ENCODE assay signal across 8 mouse cellular contexts in the genomic region with DNA sequence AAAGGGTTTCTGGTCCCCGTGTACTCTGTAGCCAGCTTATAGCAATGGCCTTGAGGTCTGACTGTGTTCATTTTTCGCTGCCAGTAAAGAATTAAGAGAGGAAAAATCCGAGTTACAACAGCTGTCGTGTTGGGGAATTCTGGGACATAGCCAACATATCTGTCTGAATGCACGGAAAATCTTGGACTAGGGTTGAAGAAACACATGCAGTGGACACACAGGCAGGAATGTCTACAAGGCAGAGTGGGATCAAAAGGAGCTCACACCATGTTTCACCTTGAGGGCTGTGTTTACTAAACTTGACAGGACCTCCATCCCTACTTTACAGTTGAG. TPM values are rescaled to one million over a fixed set of nuclear protein-coding genes. Genes with fewer than 3 reads are reported as not detected.
DNase-seq lines count a peak whose midpoint lies in the region; ATAC-seq and TF ChIP-seq lines count a peak whose summit lies in the region.

No protein-coding gene starts in this region.

- H3K4me3 ChIP-seq in layer of hippocampus, adult 2 months, result peak overlapping the region; percentile 62
- H3K4me3 ChIP-seq in embryonic facial prominence, embryonic 12.5 days, result peak overlapping the region; percentile 56
- peak overlapping the region; percentile 55 for H3K4me3 ChIP-seq in hindbrain, postnatal 0 days (ENCODE audit: low read length)
- H3K4me3 ChIP-seq in midbrain, postnatal 0 days (ENCODE audit: low read depth, low read length), result peak overlapping the region; percentile 57

- H3K4me2 ChIP-seq in embryonic facial prominence, embryonic 12.5 days (replicated peaks), result peak overlapping the region; percentile 56
- H3K4me2 ChIP-seq in hindbrain, postnatal 0 days (ENCODE audit: low read depth, low read length), result peak overlapping the region; percentile 56
- H3K4me2 ChIP-seq in midbrain, postnatal 0 days (ENCODE audit: low read depth, low read length, poor library complexity, severe bottlenecking), result peak overlapping the region; percentile 56

- H3K9me3 ChIP-seq in embryonic facial prominence, embryonic 12.5 days, result no peaks in the 10 kb centered on the region
- H3K9me3 ChIP-seq in hindbrain, postnatal 0 days (ENCODE audit: low read length), result no peaks in the 10 kb centered on the region
- no peaks in the 10 kb centered on the region for H3K9me3 ChIP-seq in midbrain, postnatal 0 days (ENCODE audit: low read length)

- 31% methylated on average over 5 of the region's 5 CpGs for WGBS in embryonic facial prominence, embryonic 12.5 days
- WGBS in hindbrain, postnatal 0 days, result 20% methylated on average over 5 of the region's 5 CpGs
- 25% methylated on average over 5 of the region's 5 CpGs for WGBS in midbrain, postnatal 0 days

- no peak overlapping the region for H3K27ac ChIP-seq in layer of hippocampus, adult 2 months
- no peak overlapping the region for H3K27ac ChIP-seq in embryonic facial prominence, embryonic 12.5 days
- peak overlapping the region; percentile 58; the same call in 1 of the 2 replicates for H3K27ac ChIP-seq in hindbrain, postnatal 0 days
- H3K27ac ChIP-seq in midbrain, postnatal 0 days (ENCODE audit: low read depth, low read length), result no peak overlapping the region

- no peaks in the 10 kb centered on the region for H3K4me1 ChIP-seq in embryonic facial prominence, embryonic 12.5 days
- H3K4me1 ChIP-seq in hindbrain, postnatal 0 days (ENCODE audit: insufficient read depth, low read length), result no peaks in the 10 kb centered on the region
- H3K4me1 ChIP-seq in midbrain, postnatal 0 days (ENCODE audit: insufficient read depth, low read length), result no peaks in the 10 kb centered on the region

- no peak for TF ChIP-seq CTCF in layer of hippocampus, adult 2 months (conservative IDR thresholded peaks at IDR 0.05)
- no peak for TF ChIP-seq CTCF in hindbrain, postnatal 0 days (IDR thresholded peaks at IDR 0.05; ENCODE audit: low read depth)
- no peak for TF ChIP-seq CTCF in midbrain, postnatal 0 days (IDR thresholded peaks at IDR 0.05)

- ATAC-seq in embryonic facial prominence, embryonic 12.5 days (ENCODE audit: insufficient number of reproducible peaks, insufficient read depth, low FRiP score, low TSS enrichment), result no peak
- ATAC-seq in hindbrain, postnatal 0 days, result no peak; the same call in 1 of the 2 replicates
- no peak for ATAC-seq in midbrain, postnatal 0 days (ENCODE audit: low FRiP score)
- no peak for ATAC-seq in cerebellum, adult (ENCODE audit: insufficient number of reproducible peaks, low FRiP score, low TSS enrichment)

- 0 out of 2 replicates have a peak, but pooled peaks cover 3% of the 10 kb centered on the region for H3K36me3 ChIP-seq in embryonic facial prominence, embryonic 12.5 days
- no peaks in the 10 kb centered on the region for H3K36me3 ChIP-seq in hindbrain, postnatal 0 days (ENCODE audit: insufficient read depth, low read length)
- no peaks in the 10 kb centered on the region for H3K36me3 ChIP-seq in midbrain, postnatal 0 days (ENCODE audit: insufficient read depth, low read length)

- DNase-seq in layer of hippocampus, adult 2 months (ENCODE audit: low spot score in 2 of 2), result no peak
- no peak for DNase-seq in layer of hippocampus, postnatal 10 days (ENCODE audit: low spot score in 2 of 2)
- peak; percentile 21 for DNase-seq in hindbrain, postnatal 0 days (ENCODE audit: low spot score)
- peak; percentile 1 for DNase-seq in midbrain, postnatal 0 days (ENCODE audit: low spot score)
- no peak for DNase-seq in ovary, postnatal 36 days (ENCODE audit: low spot score)
- no peak for DNase-seq in ovary, postnatal 10 days (ENCODE audit: low spot score)

- peak overlapping the region; percentile 65 for H3K9ac ChIP-seq in embryonic facial prominence, embryonic 12.5 days
- H3K9ac ChIP-seq in hindbrain, postnatal 0 days (replicated peaks; ENCODE audit: low read length), result no peak overlapping the region; the same call in 1 of the 2 replicates
- 0 out of 2 replicates have a peak overlapping the region, but pooled peaks have one; percentile 36 for H3K9ac ChIP-seq in midbrain, postnatal 0 days (replicated peaks; ENCODE audit: low read length, poor library complexity, severe bottlenecking)

- H3K27me3 ChIP-seq in embryonic facial prominence, embryonic 12.5 days, result no peaks in the 10 kb centered on the region
- no peaks in the 10 kb centered on the region for H3K27me3 ChIP-seq in hindbrain, postnatal 0 days (ENCODE audit: insufficient read depth, low read length)
- no peaks in the 10 kb centered on the region for H3K27me3 ChIP-seq in midbrain, postnatal 0 days (ENCODE audit: insufficient read depth, low read length)

RNA-seq across cellular contexts. Expression of a gene that starts 0.7 kb away (rescaled TPM):
- 1 to 10 TPM; 4.1 to 6.7 TPM for total RNA-seq in layer of hippocampus, adult 2 months (2021)
- total RNA-seq in layer of hippocampus, postnatal 10 days (2021), result 1 to 10 TPM; 5.6 to 7.1 TPM
- 6.8 and 7.8 TPM in 2 replicates for polyA plus RNA-seq in embryonic facial prominence, embryonic 12.5 days (2016; fragmentation: Nextera tagmentation; extraction: Ambion mirVana)
- 3.0 and 7.3 TPM in 2 replicates for total RNA-seq in hindbrain, postnatal 0 days (2014; rRNA removed)
- polyA plus RNA-seq in hindbrain, postnatal 0 days (2015; fragmentation: Nextera tagmentation; extraction: Ambion mirVana), result 2.3 and 2.8 TPM in 2 replicates
- 2.5 and 9.4 TPM in 2 replicates for total RNA-seq in midbrain, postnatal 0 days (2014; rRNA removed)
- polyA plus RNA-seq in midbrain, postnatal 0 days (2015; fragmentation: Nextera tagmentation; extraction: Ambion mirVana), result 2.3 and 3.4 TPM in 2 replicates

RNA-seq across cellular contexts. Expression of a gene that starts 20.6 kb away (rescaled TPM):
- 1 to 10 TPM; 2.0 to 3.0 TPM for total RNA-seq in layer of hippocampus, adult 2 months (2021)
- 1 to 10 TPM; 2.6 to 2.8 TPM for total RNA-seq in layer of hippocampus, postnatal 10 days (2021)
- polyA plus RNA-seq in embryonic facial prominence, embryonic 12.5 days (2016; fragmentation: Nextera tagmentation; extraction: Ambion mirVana), result 1.9 and 3.0 TPM in 2 replicates
- 0.79 and 1.0 TPM in 2 replicates for total RNA-seq in hindbrain, postnatal 0 days (2014; rRNA removed)
- 0.80 and 1.6 TPM in 2 replicates for polyA plus RNA-seq in hindbrain, postnatal 0 days (2015; fragmentation: Nextera tagmentation; extraction: Ambion mirVana)
- 2.6 and 4.0 TPM in 2 replicates for total RNA-seq in midbrain, postnatal 0 days (2014; rRNA removed)
- 0.83 and 1.6 TPM in 2 replicates for polyA plus RNA-seq in midbrain, postnatal 0 days (2015; fragmentation: Nextera tagmentation; extraction: Ambion mirVana)

RNA-seq across cellular contexts. Expression of a gene that starts 52.2 kb away (rescaled TPM):
- 10 to 100 TPM in 1 of 2 experiments, 1 to 10 TPM in 1; 8.9 to 10.6 TPM for total RNA-seq in layer of hippocampus, adult 2 months (2021)
- total RNA-seq in layer of hippocampus, postnatal 10 days (2021), result 10 to 100 TPM in 1 of 2 experiments, 1 to 10 TPM in 1; 7.5 to 10.2 TPM
- 1.9 and 2.8 TPM in 2 replicates for polyA plus RNA-seq in embryonic facial prominence, embryonic 12.5 days (2016; fragmentation: Nextera tagmentation; extraction: Ambion mirVana)
- 4.8 and 5.9 TPM in 2 replicates for total RNA-seq in hindbrain, postnatal 0 days (2014; rRNA removed)
- 2.2 and 2.5 TPM in 2 replicates for polyA plus RNA-seq in hindbrain, postnatal 0 days (2015; fragmentation: Nextera tagmentation; extraction: Ambion mirVana)
- total RNA-seq in midbrain, postnatal 0 days (2014; rRNA removed), result 8.2 and 8.8 TPM in 2 replicates
- polyA plus RNA-seq in midbrain, postnatal 0 days (2015; fragmentation: Nextera tagmentation; extraction: Ambion mirVana), result 2.7 and 3.4 TPM in 2 replicates

RNA-seq across cellular contexts. Expression of a gene that starts 57.6 kb away (rescaled TPM):
- under 1 TPM; 0.39 to 0.44 TPM for total RNA-seq in layer of hippocampus, adult 2 months (2021)
- under 1 TPM; 0.25 to 0.30 TPM for total RNA-seq in layer of hippocampus, postnatal 10 days (2021)
- polyA plus RNA-seq in embryonic facial prominence, embryonic 12.5 days (2016; fragmentation: Nextera tagmentation; extraction: Ambion mirVana), result 0.24 and 0.32 TPM in 2 replicates
- total RNA-seq in hindbrain, postnatal 0 days (2014; rRNA removed), result 0.05 TPM in 1 of 2 replicates, not detected in the other
- not detected in 2 replicates for polyA plus RNA-seq in hindbrain, postnatal 0 days (2015; fragmentation: Nextera tagmentation; extraction: Ambion mirVana)
- not detected in 2 replicates for total RNA-seq in midbrain, postnatal 0 days (2014; rRNA removed)
- polyA plus RNA-seq in midbrain, postnatal 0 days (2015; fragmentation: Nextera tagmentation; extraction: Ambion mirVana), result not detected in 2 replicates

Comparison
In these comparisons a context has a peak if more than half of its experiments do, and no peak if none do; other contexts are left out.
1. DNase-seq: peak in hindbrain, postnatal 0 days (single experiment) and midbrain, postnatal 0 days (single experiment); none in layer of hippocampus, adult 2 months (0 of 2), layer of hippocampus, postnatal 10 days (0 of 2), ovary, postnatal 36 days (single experiment) and ovary, postnatal 10 days (single experiment).
2. Peak in every context shown above with its lines, with median percentiles within 50 percentile points of each other: H3K4me3 ChIP-seq and H3K4me2 ChIP-seq.